Mouse (Mus musculus) spleen, postnatal 4 days (tissue): ENCODE measurements around the gene Rapgef6.
"Not testable (repeated sequence)": the region's sequence is repeated elsewhere in the genome, so short reads cannot be mapped to it uniquely, and the experiment has no call there.

Experiments used
- DNase-seq, 2 experiments: peaks; one replicate each; pipeline ENCODE4 v3.0.0; 2022; ENCODE audit warnings: low spot score in 2 of 2

Rapgef6 gene

DNA sequence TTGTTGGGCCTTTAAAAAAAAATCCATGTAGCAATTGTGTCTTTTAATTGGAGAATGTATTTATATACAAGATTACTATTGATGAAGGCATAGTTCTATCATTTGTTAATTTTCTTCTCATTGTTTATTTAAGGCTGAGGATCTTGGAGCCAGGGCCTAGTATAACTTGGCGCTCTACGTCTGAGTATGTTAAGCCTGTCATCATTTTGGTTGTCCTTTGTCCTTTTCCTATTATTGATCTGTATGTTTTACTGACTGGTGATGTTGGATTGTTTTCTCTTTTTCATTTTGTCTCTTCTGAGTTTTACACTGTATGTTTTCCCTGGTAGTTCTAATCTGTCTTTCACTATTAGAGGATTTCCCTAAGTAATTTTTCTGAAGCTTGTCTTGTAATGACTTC, 52.1 kb downstream of the Rapgef6 start:
- no peak for DNase-seq

GRCm38 (mm10) chr11:54592585-54592984, 69.9 kb downstream of the Rapgef6 start:
- DNase-seq = no peak

DNA sequence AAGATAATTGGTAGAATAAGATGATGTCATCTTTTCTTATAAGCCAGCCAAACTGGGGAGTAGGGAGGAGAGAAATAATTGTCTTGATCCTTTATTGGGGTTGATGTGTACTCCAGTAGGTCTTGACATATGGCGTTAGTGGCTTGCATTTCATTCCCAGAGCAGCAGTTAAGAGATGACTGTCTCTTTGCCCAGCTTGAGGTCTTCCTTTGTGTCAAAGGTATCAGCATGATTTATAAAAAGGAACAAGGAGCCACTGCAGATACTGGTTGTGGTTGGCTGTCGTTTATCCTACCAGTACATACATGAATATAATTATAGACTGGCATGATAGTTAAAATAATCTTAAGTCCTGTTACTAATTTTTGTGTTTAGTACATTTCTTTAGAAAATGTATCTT, 71.4 kb downstream of the Rapgef6 start:
- DNase-seq = no peak

- DNase-seq = no peak
Measured at GRCm38 (mm10) chr11:54595053-54595452, 72.4 kb downstream of the Rapgef6 start.

DNA sequence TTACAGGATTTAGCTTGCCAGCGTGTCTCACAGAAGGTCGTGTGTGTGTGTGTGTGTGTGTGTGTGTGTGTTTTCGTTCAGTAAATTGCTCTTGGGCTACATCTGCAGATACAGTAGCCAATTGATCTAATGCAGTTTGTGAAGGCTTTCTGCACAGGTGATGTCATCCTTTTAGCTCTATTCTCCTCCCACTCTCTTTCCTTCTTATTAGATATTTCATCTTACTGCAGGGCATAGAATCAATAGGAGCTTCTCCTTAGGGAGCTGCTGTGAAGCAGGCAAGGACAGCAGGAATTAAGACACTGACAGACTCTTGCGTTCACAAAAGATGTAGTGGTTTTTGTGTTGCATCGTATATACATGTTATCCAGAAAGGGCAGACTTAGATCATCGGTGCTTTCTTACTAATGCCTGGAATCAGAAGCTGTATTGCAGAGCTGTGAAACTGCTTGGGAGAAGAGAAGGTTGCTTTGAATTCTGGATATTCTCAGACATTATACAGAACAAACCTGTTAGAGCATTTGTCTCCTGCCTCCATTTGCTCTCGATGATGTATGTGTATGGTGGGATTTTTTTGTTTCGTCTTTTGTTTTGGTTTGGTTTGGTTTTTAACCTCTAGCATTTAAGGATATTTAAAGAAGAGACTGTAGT, 73.4 kb downstream of the Rapgef6 start:
- DNase-seq = no peak

DNA sequence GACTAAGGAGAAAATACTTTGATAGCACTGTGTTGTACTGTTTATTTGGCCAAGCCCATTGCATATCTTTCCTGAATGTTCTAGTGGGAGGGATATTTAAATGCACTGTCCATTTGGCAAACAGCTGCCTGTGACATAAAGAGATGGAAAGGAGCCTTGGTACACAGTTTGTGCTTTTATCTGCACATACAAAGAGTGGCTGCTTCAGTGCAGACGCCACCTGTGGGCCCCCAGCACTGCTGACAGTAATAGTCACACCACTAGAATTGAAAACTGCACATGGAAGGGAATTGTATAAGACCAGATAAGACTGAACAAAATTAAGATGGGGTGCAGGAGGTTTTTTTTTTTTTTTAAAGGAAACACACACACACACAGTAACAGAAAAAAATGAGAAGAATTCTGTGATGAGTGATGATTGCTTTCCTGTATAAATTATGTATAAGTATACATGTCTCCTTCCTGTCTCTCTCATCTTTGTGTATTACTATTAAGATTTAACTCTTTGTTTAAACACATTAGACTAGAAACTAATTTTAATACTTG, 75.3 kb downstream of the Rapgef6 start:
- no peak for DNase-seq

GRCm38 (mm10) chr11:54601121-54601520, 78.5 kb downstream of the Rapgef6 start:
- no peak for DNase-seq

GRCm38 (mm10) chr11:54602764-54603163, 80.1 kb downstream of the Rapgef6 start:
- DNase-seq = not testable (repeated sequence)

GRCm38 (mm10) chr11:54604415-54604814, 81.8 kb downstream of the Rapgef6 start:
- DNase-seq = no peak

GRCm38 (mm10) chr11:54613628-54614027, 91.0 kb downstream of the Rapgef6 start:
- DNase-seq = no peak

GRCm38 (mm10) chr11:54614560-54614959, 91.9 kb downstream of the Rapgef6 start:
- DNase-seq = no peak

DNA sequence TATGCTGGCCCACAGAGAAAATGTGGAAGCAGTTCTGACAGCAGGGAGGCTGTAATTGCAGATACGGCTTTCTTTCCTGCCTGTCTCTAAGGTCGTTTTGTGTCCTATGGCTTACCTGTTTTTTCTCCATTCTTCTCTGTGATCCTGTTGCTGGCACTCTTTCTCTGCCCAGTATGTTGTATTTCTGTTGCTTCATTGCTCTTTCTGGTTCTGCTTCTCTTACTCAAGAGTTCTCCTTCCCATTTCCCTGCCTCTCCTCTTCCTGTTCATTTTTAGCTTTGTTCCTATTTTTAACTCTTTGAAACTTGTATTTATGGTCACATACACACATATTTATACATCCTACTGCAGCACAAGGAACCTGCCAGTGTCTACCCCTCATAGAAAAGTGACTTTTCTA, 96.2 kb downstream of the Rapgef6 start:
- no peak for DNase-seq

DNA sequence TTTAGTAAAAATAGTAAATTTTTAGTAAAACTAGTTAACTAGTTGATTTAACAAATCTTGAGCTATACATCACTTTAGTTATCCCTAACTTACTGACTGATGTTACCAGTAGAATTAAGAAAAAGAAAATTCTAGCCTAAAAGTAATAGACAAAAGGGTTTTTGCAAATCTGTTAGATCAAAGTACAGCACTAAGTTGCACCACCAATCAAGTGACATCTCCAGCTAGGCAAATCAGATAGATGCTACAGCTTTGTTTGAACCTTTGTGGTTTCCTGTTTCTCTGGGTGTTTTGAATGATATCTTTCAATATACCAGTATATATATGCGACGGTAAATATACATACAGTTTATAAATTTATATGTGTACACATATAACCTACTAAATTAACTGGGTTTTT, 99.1 kb downstream of the Rapgef6 start:
- DNase-seq = no peak

GRCm38 (mm10) chr11:54626905-54627304, 104.3 kb downstream of the Rapgef6 start:
- DNase-seq = no peak

GRCm38 (mm10) chr11:54646420-54646819, 123.8 kb downstream of the Rapgef6 start:
- DNase-seq = no peak

- DNase-seq = no peak
Measured at GRCm38 (mm10) chr11:54648573-54648972, 125.9 kb downstream of the Rapgef6 start.

- DNase-seq = no peak
Measured at GRCm38 (mm10) chr11:54655420-54655819, 132.8 kb downstream of the Rapgef6 start.

DNA sequence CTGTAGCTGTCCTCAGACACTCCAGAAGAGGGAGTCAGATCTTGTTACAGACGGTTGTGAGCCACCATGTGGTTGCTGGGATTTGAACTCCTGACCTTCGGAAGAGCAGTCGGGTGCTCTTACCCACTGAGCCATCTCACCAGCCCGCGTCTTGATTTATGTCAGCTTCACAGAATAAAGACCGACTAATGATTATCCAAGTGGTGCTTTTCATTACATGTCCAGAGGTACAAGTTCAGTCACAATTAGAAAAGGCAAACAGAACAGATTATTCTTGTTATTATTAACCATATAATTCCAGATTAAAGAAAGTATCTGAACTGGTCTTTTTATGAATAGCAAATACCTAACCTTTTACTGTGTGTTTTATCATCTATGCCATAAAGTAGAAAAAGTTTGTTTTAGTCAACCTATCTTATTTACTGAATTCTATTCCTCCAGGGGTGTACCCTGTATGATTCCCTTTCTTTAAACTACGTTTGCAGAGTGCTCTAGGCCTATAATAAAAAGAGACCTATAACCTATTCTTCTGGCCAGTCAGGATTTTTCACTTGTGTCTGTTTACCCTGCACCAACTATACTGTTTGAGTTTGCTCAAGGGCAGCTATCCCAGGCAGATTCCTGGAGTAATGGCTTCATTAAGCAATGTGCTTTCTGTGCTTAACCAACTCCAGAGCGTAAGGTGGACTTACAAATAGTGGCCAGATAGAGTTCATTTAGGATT, 151.1 kb downstream of the Rapgef6 start:
- no peak for DNase-seq

DNA sequence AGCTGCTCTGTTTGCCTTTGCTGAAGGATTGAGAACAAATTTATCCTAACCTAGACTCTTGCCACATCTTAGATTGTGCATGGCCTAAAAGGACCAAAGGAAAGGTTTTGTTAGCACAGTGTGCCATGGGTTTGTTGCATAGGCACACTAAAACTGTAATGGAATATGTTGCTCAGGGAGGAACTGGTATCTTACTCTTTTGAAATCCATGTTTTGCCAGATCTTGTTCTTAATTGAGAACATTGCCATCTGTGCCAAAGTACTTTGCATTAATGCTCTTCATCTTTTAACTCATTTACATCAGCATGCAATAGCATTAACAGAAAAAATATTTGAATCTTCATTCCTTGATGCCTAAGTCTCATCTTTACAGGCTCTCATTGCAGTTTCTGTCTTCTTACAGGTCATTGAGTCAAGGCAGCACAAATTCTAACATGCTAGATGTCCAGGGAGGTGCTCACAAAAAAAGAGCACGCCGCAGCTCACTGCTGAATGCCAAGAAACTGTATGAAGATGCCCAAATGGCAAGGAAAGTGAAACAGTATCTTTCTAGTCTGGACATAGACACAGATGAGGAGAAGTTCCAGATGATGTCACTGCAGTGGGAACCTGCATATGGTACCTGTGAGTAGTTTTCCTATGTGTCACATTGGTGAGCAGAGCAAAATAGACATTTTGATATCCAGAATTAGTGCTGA, 153.3 kb downstream of the Rapgef6 start:
- DNase-seq = no peak

DNA sequence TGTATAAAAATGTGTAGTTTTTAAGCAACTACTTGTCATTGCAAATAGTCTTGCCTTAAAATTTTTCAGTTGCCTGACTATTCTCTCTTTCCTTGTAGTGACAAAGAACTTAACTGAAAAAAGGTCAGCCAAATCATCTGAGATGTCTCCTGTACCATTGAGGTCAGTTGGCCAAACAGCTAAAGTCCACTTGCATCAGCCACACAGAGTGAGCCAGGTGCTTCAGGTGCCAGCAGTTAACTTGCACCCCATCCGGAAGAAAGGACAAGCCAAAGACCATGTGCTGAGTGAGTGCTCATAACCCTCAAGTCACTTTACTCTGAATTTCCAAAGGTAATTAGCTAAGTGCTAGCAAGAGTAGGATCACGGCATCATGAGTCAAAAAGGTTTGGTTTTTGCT, 156.5 kb downstream of the Rapgef6 start:
- DNase-seq = no peak

DNA sequence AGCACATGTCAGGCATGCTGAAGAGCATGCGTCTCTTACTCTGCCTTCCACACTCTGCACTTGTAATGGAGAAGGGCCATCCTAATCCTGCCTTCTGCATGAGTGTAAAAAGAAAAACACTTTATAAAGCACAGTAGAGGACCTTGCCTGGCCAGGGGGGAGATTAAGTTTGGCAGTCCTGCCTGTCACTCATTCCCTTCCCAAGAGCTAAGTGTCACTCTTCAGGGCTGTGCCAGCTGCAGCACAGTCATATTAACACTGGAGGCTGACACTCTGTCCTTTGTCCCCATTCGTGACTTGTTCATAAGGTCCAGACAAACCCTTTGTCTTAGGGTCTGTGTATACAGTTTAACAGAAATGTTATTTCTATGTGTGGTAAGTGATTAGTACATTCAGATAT, 162.2 kb downstream of the Rapgef6 start:
- no peak for DNase-seq

DNA sequence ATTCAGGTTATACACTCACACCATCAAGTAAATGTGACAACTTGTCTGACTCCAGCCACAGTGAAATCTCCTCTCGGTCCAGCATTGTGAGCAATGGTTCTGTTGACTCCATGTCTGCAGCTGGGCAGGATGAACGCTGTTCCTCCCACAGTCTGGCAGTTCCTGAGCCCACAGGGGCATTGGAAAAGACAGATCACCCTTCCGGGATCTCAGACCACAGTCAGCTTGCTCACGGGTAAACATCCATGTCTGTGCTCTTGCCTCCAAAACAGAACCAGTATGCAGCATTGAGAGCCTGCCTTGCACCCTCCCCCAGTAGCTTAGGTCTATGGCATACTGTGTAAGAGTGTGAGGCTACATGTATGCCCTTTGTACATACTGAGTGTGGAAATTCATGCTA, 167.5 kb downstream of the Rapgef6 start:
- DNase-seq = no peak

DNA sequence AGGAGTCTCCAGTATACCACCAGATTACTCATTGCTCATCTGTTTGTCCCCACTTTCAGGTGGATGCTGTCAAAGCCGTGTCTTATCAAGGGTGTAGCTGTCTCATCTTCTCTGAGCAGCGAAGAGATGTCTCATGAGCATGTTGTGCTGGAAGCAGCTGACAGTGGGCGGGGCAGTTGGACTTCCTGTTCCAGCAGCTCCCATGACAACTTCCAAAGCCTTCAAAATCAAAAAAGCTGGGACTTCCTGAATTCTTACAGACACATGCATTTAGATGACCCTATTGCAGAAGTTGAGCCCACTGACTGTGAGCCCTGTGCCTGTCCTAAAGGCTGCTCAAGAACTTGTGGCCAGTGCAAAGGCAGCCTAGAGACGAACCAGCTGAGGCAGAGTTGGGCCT, 168.5 kb downstream of the Rapgef6 start:
- no peak for DNase-seq
